ENCODE assay signal across 9 mouse cellular contexts in the genomic region with DNA sequence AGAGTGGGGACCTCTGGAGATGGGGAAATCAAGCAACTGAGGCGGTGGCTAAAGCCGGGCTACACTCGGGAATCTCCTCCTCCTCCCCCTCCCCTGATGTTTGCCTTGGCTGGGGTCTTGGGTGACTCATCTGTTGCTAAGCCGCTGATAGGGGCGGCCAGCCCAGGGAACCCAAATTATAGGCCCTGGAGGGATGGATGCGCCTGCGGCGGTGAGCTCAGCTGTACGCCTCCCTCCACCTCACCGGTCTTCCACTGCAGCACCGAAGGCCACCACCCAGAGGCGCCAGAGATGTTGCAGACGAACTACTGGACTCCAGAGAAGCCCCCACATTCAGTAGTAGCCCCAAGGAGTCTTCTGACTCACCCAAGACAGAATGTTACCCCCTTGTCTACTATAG. TPM values are rescaled to one million over a fixed set of nuclear protein-coding genes. Genes with fewer than 3 reads are reported as not detected.
DNase-seq lines count a peak whose midpoint lies in the region; ATAC-seq lines count a peak whose summit lies in the region.
"Had no signal": no experiment of that assay in that cellular context is flagged by ENCODE, and none has a peak within 500 bp of the region (broad histone marks: within the 10 kb centered on the region; RNA-seq: fewer than 3 reads in every experiment).

No protein-coding gene starts in this region.

- no peak overlapping the region for H3K9ac ChIP-seq in forebrain, embryonic 11.5 days (ENCODE audit: low read length)
- no peak overlapping the region for H3K9ac ChIP-seq in forebrain, embryonic 16.5 days (replicated peaks; ENCODE audit: low read depth, low read length)

- H3K27me3 ChIP-seq in forebrain, embryonic 11.5 days (ENCODE audit: control insufficient read depth, insufficient read depth, low read length) = peaks cover 78% of the 10 kb centered on the region
- H3K27me3 ChIP-seq in forebrain, embryonic 16.5 days (replicated peaks; ENCODE audit: control insufficient read depth, insufficient read depth, low read length) = peaks cover 79% of the 10 kb centered on the region
- H3K27me3 ChIP-seq in heart, embryonic 10.5 days (ENCODE audit: insufficient read depth, poor library complexity, severe bottlenecking) = peaks cover 90% of the 10 kb centered on the region

- no peak overlapping the region for H3K4me2 ChIP-seq in forebrain, embryonic 11.5 days (ENCODE audit: low read depth, low read length, severe bottlenecking)
- H3K4me2 ChIP-seq in forebrain, embryonic 16.5 days (ENCODE audit: low read length) = no peak overlapping the region

- H3K36me3 ChIP-seq in forebrain, embryonic 11.5 days (ENCODE audit: control insufficient read depth, insufficient read depth, low read length) = no peaks in the 10 kb centered on the region
- H3K36me3 ChIP-seq in forebrain, embryonic 16.5 days (ENCODE audit: control insufficient read depth, insufficient read depth) = no peaks in the 10 kb centered on the region
- H3K36me3 ChIP-seq in heart, embryonic 10.5 days = no peaks in the 10 kb centered on the region

- peak; percentile 64 for DNase-seq in forebrain, embryonic 11.5 days (ENCODE audit: low spot score)
- peak; percentile 63 for DNase-seq in retina, embryonic 14.5 days (ENCODE audit: low spot score)
- DNase-seq in retina, postnatal 1 day = no peak
- DNase-seq in heart, embryonic 10.5 days (ENCODE audit: low spot score) = no peak
- peak; percentile 62 for DNase-seq in skeletal muscle tissue, adult 2 months (ENCODE audit: low read depth, low spot score)
- no peak for DNase-seq in right cerebral cortex, adult 18-20 months
- DNase-seq in left cerebral cortex, adult 9 months (ENCODE audit: low spot score in 2 of 2) = no peak
- DNase-seq: kidney, adult 8-10 months had no signal

- 2% methylated on average over 12 of the region's 13 CpGs for WGBS in forebrain, embryonic 11.5 days
- 3% methylated on average over 13 of the region's 13 CpGs for WGBS in forebrain, embryonic 16.5 days
- WGBS in heart, embryonic 10.5 days = 2% methylated on average over 13 of the region's 13 CpGs

- H3K27ac ChIP-seq in forebrain, embryonic 11.5 days (ENCODE audit: low read depth, low read length) = no peak overlapping the region
- no peak overlapping the region for H3K27ac ChIP-seq in forebrain, embryonic 16.5 days (ENCODE audit: low read length)
- H3K27ac ChIP-seq in heart, embryonic 10.5 days = no peak overlapping the region

- no peak overlapping the region for H3K4me3 ChIP-seq in forebrain, embryonic 11.5 days (ENCODE audit: low read depth, low read length)
- no peak overlapping the region for H3K4me3 ChIP-seq in forebrain, embryonic 16.5 days (replicated peaks; ENCODE audit: low read length)
- peak overlapping the region; percentile 16; the same call in 1 of the 2 replicates for H3K4me3 ChIP-seq in heart, embryonic 10.5 days

- no peak for ATAC-seq in forebrain, embryonic 11.5 days (replicated peaks; ENCODE audit: low FRiP score)
- ATAC-seq in forebrain, embryonic 16.5 days = no peak

- no peaks in the 10 kb centered on the region for H3K9me3 ChIP-seq in forebrain, embryonic 11.5 days (ENCODE audit: control insufficient read depth, low read length)
- peaks cover under 1% of the 10 kb centered on the region; the same call in 1 of the 2 replicates for H3K9me3 ChIP-seq in forebrain, embryonic 16.5 days (ENCODE audit: control insufficient read depth, low read length)
- no peaks in the 10 kb centered on the region for H3K9me3 ChIP-seq in heart, embryonic 10.5 days

- H3K4me1 ChIP-seq in forebrain, embryonic 11.5 days (replicated peaks; ENCODE audit: control insufficient read depth, insufficient read depth, low read length) = peaks cover 10% of the 10 kb centered on the region
- peaks cover 16% of the 10 kb centered on the region for H3K4me1 ChIP-seq in forebrain, embryonic 16.5 days (replicated peaks; ENCODE audit: control insufficient read depth, insufficient read depth, low read length)
- peaks cover 45% of the 10 kb centered on the region for H3K4me1 ChIP-seq in heart, embryonic 10.5 days

RNA-seq across cellular contexts. Expression of gene Wnt10b, which starts 2.6 kb away (rescaled TPM):
- polyA plus RNA-seq in forebrain, embryonic 11.5 days (2014; fragmentation: Nextera tagmentation; extraction: Ambion mirVana) = 0.41 and 0.43 TPM in 2 replicates
- not detected in 2 replicates for polyA plus RNA-seq in forebrain, embryonic 16.5 days (2015; fragmentation: Nextera tagmentation; extraction: Ambion mirVana)
- polyA plus RNA-seq in heart, embryonic 10.5 days (2016; fragmentation: Nextera tagmentation; extraction: Ambion mirVana) = 0.09 TPM in 1 of 2 replicates, not detected in the other

RNA-seq across cellular contexts. Expression of gene Wnt1, which starts 9.1 kb away (rescaled TPM):
- 0.47 and 0.68 TPM in 2 replicates for polyA plus RNA-seq in forebrain, embryonic 11.5 days (2014; fragmentation: Nextera tagmentation; extraction: Ambion mirVana)
- 0.10 and 0.42 TPM in 2 replicates for polyA plus RNA-seq in forebrain, embryonic 16.5 days (2015; fragmentation: Nextera tagmentation; extraction: Ambion mirVana)
- polyA plus RNA-seq in heart, embryonic 10.5 days (2016; fragmentation: Nextera tagmentation; extraction: Ambion mirVana) = not detected in 2 replicates

RNA-seq across cellular contexts. Expression of gene Arf3, which starts 17.6 kb away (rescaled TPM):
- polyA plus RNA-seq in forebrain, embryonic 11.5 days (2014; fragmentation: Nextera tagmentation; extraction: Ambion mirVana) = 38.1 and 41.4 TPM in 2 replicates
- 82.6 and 99.9 TPM in 2 replicates for polyA plus RNA-seq in forebrain, embryonic 16.5 days (2015; fragmentation: Nextera tagmentation; extraction: Ambion mirVana)
- 41.7 and 42.7 TPM in 2 replicates for polyA plus RNA-seq in heart, embryonic 10.5 days (2016; fragmentation: Nextera tagmentation; extraction: Ambion mirVana)

RNA-seq across cellular contexts. Expression of gene Ddn, which starts 28.7 kb away (rescaled TPM):
- not detected in 2 replicates for polyA plus RNA-seq in forebrain, embryonic 11.5 days (2014; fragmentation: Nextera tagmentation; extraction: Ambion mirVana)
- polyA plus RNA-seq in forebrain, embryonic 16.5 days (2015; fragmentation: Nextera tagmentation; extraction: Ambion mirVana) = 0.46 and 0.58 TPM in 2 replicates
- polyA plus RNA-seq in heart, embryonic 10.5 days (2016; fragmentation: Nextera tagmentation; extraction: Ambion mirVana) = 0.06 TPM in 1 of 2 replicates, not detected in the other

RNA-seq across cellular contexts. Expression of gene Prkag1, which starts 50.7 kb away (rescaled TPM):
- 89.4 and 92.5 TPM in 2 replicates for polyA plus RNA-seq in forebrain, embryonic 11.5 days (2014; fragmentation: Nextera tagmentation; extraction: Ambion mirVana)
- 79.5 and 89.2 TPM in 2 replicates for polyA plus RNA-seq in forebrain, embryonic 16.5 days (2015; fragmentation: Nextera tagmentation; extraction: Ambion mirVana)
- polyA plus RNA-seq in heart, embryonic 10.5 days (2016; fragmentation: Nextera tagmentation; extraction: Ambion mirVana) = 95.0 and 97.7 TPM in 2 replicates

Comparison
In these comparisons a context has a peak if more than half of its experiments do, and no peak if none do; other contexts are left out.
1. DNase-seq: peak in forebrain, embryonic 11.5 days (single experiment), retina, embryonic 14.5 days (single experiment) and skeletal muscle tissue, adult 2 months (single experiment); none in retina, postnatal 1 day (single experiment), heart, embryonic 10.5 days (single experiment), right cerebral cortex, adult 18-20 months (single experiment) and left cerebral cortex, adult 9 months (0 of 2).